Mouse (Mus musculus) lung, embryonic 14.5 days (tissue): ENCODE data around the gene Mov10. TPM values are rescaled to one million over a fixed set of nuclear protein-coding genes. Genes with fewer than 3 reads are reported as not detected.

Source experiments
- ATAC-seq: fragments of 200-750 bp; cut with Nextera tagmentation; 2 replicates; pipeline ENCODE4 v1.8.0; 2017; ENCODE audit warnings: mild to moderate bottlenecking, moderate TSS enrichment, moderate library complexity; ENCODE audit not compliant: insufficient read depth
- DNase-seq: peaks from one replicate; pipeline ENCODE4 v3.0.0-alpha.2; 2015
- H3K27ac ChIP-seq: fragments of 300-500 bp; sonication (generic); 2 replicates; pipeline ENCODE4 v1.5.1; 2014; ENCODE audit warnings: low read depth, mild to moderate bottlenecking, moderate library complexity
- H3K27me3 ChIP-seq: fragments of 300-500 bp; sonication (generic); 2 replicates; pipeline ENCODE4 v1.6.1; 2014; ENCODE audit warnings: low read length, control low read depth; ENCODE audit not compliant: insufficient read depth
- H3K36me3 ChIP-seq: fragments of 300-500 bp; sonication (generic); 2 replicates; pipeline ENCODE4 v1.6.1; 2014; ENCODE audit warnings: control low read depth; ENCODE audit not compliant: insufficient read depth
- H3K4me1 ChIP-seq: fragments of 300-500 bp; sonication (generic); 2 replicates; pipeline ENCODE4 v1.6.1; 2014; ENCODE audit warnings: antibody characterized with exemption, control low read depth; ENCODE audit not compliant: insufficient read depth
- H3K4me2 ChIP-seq: fragments of 300-500 bp; sonication (generic); 2 replicates; pipeline ENCODE4 v1.6.1; 2014; ENCODE audit warnings: mild to moderate bottlenecking
- H3K4me3 ChIP-seq: fragments of 300-500 bp; sonication (generic); 2 replicates; pipeline ENCODE4 v1.5.1; 2014; ENCODE audit warnings: low read depth, low read length
- H3K9ac ChIP-seq: fragments of 300-500 bp; sonication (generic); 2 replicates; pipeline ENCODE4 v1.6.1; 2014
- H3K9me3 ChIP-seq: fragments of 300-500 bp; sonication (generic); 2 replicates; pipeline ENCODE4 v1.6.1; 2016; ENCODE audit warnings: low read depth, low read length, control low read depth
- CTCF ChIP-seq: IDR thresholded peaks from 2 replicates; pipeline ENCODE4 v1.5.1; 2016; ENCODE audit warnings: antibody characterized with exemption, low read depth
- WGBS: fragments of 180-500 bp; shearing (Covaris S2); extraction: QIAGEN DNeasy Blood & Tissue Kit; methylation state at CpG from one replicate; pipeline ENCODE4 v1.1.7; 2014; 5-methylcytosine and 5-hydroxymethylcytosine counted together
- polyA plus RNA-seq: library from polyadenylated mRNA; unstranded; fragments of >200 nt; fragmentation: Nextera tagmentation; extraction: Ambion mirVana; gene quantifications from 2 replicates; pipeline ENCODE4 v1.2.1, GENCODE M21; 2014

The Mov10 gene
- polyA plus RNA-seq, 1 experiment from 2014 or later = 51.0 TPM

GRCm38 (mm10) chr3:104811752-104812151, 6.6 kb downstream of the Mov10 start:
- Histone ChIP-seq H3K4me2 (no peak overlapping the region), H3K4me3 (no peak overlapping the region), H3K9ac (no peak overlapping the region), H3K27me3 (no peaks in the 10 kb centered on the region), H3K36me3 (peaks cover 8% of the 10 kb centered on the region; the same call in 1 of the 2 replicates), H3K4me1 (0 out of 2 replicates have a peak, but pooled peaks cover 5% of the 10 kb centered on the region), H3K9me3 (no peaks in the 10 kb centered on the region), H3K27ac (no peak overlapping the region)
- WGBS = 29% methylated on average over 3 of the region's 3 CpGs
- ATAC-seq (no peak), DNase-seq (no peak)
- TF ChIP-seq CTCF = no peak

DNA sequence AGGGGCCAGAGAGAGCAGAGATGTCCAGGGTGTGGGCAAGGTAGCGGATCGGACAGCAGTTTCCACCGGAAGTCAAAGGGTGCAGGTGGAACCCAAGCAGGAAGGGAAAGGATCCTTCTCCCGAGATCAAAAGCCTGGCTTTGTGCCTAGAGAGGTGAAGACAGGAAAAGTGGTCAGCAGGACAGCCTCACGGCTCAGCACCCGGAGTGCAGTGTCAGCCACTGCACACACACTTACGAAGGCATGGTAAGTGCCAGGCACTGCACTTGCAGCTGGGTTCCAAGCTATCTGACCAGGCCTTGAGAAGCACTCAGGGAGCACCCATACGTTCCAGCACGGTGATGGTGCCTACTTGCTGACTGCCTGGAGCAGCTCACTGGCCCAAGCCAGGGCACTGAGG, 12.8 kb downstream of the Mov10 start:
- Histone ChIP-seq H3K9ac (no peak overlapping the region), H3K4me2 (no peak overlapping the region), H3K4me3 (no peak overlapping the region), H3K4me1 (no peaks in the 10 kb centered on the region), H3K36me3 (peaks cover 42% of the 10 kb centered on the region), H3K27ac (no peak overlapping the region), H3K27me3 (no peaks in the 10 kb centered on the region), H3K9me3 (no peaks in the 10 kb centered on the region)
- no peak for DNase-seq
- 60% methylated on average over 9 of the region's 9 CpGs for WGBS
- no peak for TF ChIP-seq CTCF
- no peak; the same call in 1 of the 2 replicates for ATAC-seq

DNA sequence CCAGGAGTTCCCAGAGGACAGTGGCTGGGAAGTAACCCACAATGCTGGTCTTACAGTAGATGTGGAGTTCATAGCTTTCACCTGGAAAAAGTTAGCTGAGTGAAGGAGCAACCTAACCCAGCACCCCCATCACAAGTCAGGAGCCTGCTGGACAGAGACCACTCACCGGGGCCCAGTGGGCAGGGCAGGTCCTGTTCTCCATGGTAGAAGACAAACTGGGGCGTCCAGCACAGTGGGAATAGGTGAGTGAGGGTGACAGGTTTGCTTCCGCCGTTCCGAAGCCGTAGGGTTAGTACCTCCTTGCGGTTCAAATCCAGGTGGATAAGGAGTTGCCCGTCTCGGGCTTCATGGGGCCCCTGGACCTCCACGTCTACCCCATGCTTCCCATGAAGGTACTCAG, 14.1 kb downstream of the Mov10 start:
- Histone ChIP-seq H3K36me3 (peaks cover 55% of the 10 kb centered on the region), H3K9ac (no peak overlapping the region), H3K27me3 (no peaks in the 10 kb centered on the region), H3K9me3 (no peaks in the 10 kb centered on the region), H3K4me3 (no peak overlapping the region), H3K4me2 (no peak overlapping the region), H3K27ac (no peak overlapping the region), H3K4me1 (no peaks in the 10 kb centered on the region)
- no peak for ATAC-seq
- DNase-seq = no peak
- WGBS = 90% methylated on average over 10 of the region's 10 CpGs
- no peak for TF ChIP-seq CTCF

DNA sequence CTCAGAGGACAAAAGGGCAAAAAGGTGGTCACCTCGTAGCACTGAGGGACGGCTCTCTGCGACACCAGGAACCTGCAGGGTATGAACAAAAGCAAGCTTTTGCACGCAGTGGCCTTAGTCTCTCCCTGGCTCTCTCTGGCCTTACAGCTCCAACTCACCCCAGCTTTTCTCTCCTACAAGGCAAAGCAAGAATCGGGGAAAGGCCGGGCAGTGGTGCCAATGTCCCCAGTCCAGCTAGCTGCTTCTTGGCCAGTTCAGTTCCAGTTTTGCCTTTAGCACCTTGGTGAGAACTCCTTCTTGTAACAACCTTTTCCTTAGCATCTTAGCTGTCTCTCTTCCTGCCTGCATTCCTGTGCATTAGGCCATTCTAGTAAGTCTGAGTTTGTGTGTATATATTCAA, 16.9 kb downstream of the Mov10 start:
- no peaks in the 10 kb centered on the region for H3K4me1 ChIP-seq
- no peak overlapping the region for H3K9ac ChIP-seq
- no peaks in the 10 kb centered on the region for H3K27me3 ChIP-seq
- no peak overlapping the region for H3K4me2 ChIP-seq
- peaks cover 76% of the 10 kb centered on the region for H3K36me3 ChIP-seq
- WGBS = 89% methylated on average over 6 of the region's 6 CpGs
- no peaks in the 10 kb centered on the region for H3K9me3 ChIP-seq
- no peak overlapping the region for H3K27ac ChIP-seq
- DNase-seq (no peak), ATAC-seq (no peak)
- TF ChIP-seq CTCF = no peak
- no peak overlapping the region for H3K4me3 ChIP-seq

GRCm38 (mm10) chr3:104800681-104801080, 17.7 kb downstream of the Mov10 start:
- 93% methylated on average over 11 of the region's 11 CpGs for WGBS
- ATAC-seq (no peak), DNase-seq (no peak)
- Histone ChIP-seq H3K9ac (no peak overlapping the region), H3K4me1 (peaks cover 1% of the 10 kb centered on the region), H3K4me3 (no peak overlapping the region), H3K27ac (no peak overlapping the region), H3K4me2 (no peak overlapping the region), H3K36me3 (peaks cover 83% of the 10 kb centered on the region), H3K27me3 (no peaks in the 10 kb centered on the region), H3K9me3 (no peaks in the 10 kb centered on the region)
- no peak for TF ChIP-seq CTCF

GRCm38 (mm10) chr3:104796430-104797082, 21.8 kb downstream of the Mov10 start:
- 67% methylated on average over 15 of the region's 15 CpGs for WGBS
- DNase-seq (peak; percentile 56), ATAC-seq (no peak)
- Histone ChIP-seq H3K9me3 (no peaks in the 10 kb centered on the region), H3K27me3 (no peaks in the 10 kb centered on the region), H3K27ac (0 out of 2 replicates have a peak overlapping the region, but pooled peaks have one; percentile 30), H3K4me2 (no peak overlapping the region), H3K36me3 (peaks cover 87% of the 10 kb centered on the region), H3K9ac (no peak overlapping the region), H3K4me1 (peaks cover 27% of the 10 kb centered on the region), H3K4me3 (no peak overlapping the region)
- TF ChIP-seq CTCF = no peak

GRCm38 (mm10) chr3:104795661-104796340, 22.6 kb downstream of the Mov10 start:
- peaks cover 33% of the 10 kb centered on the region for H3K4me1 ChIP-seq
- 65% methylated on average over 15 of the region's 15 CpGs for WGBS

More at GRCm38 (mm10) chr3:104795661-104796340, 22.6 kb downstream of the Mov10 start:
- ATAC-seq (no peak), DNase-seq (no peak)
- Histone ChIP-seq H3K36me3 (peaks cover 84% of the 10 kb centered on the region), H3K27ac (peak overlapping the region; percentile 85; the same call in 1 of the 2 replicates), H3K4me2 (no peak overlapping the region), H3K9ac (no peak overlapping the region), H3K9me3 (no peaks in the 10 kb centered on the region), H3K4me3 (no peak overlapping the region), H3K27me3 (no peaks in the 10 kb centered on the region)
- TF ChIP-seq CTCF = no peak
